Mouse (Mus musculus) heart, embryonic 12.5 days (tissue): ENCODE measurements around the gene Prc1. TPM values are rescaled to one million over a fixed set of nuclear protein-coding genes. Genes with fewer than 3 reads are reported as not detected.

Experiments used
- ATAC-seq: fragments of 200-750 bp; cut with Nextera tagmentation; 2 replicates; pipeline ENCODE4 v1.8.0; 2017; ENCODE audit warnings: moderate TSS enrichment, moderate library complexity; ENCODE audit not compliant: insufficient number of reproducible peaks, low FRiP score
- H3K27ac ChIP-seq: fragments of 300-500 bp; sonication (generic); 2 replicates; pipeline ENCODE4 v1.5.1; 2016; ENCODE audit warnings: mild to moderate bottlenecking, moderate library complexity; ENCODE audit not compliant: poor library complexity, severe bottlenecking
- H3K27me3 ChIP-seq: fragments of 300-500 bp; sonication (generic); replicated peaks from 2 replicates; pipeline ENCODE4 v1.6.1; 2016; ENCODE audit warnings: mild to moderate bottlenecking, moderate library complexity
- H3K36me3 ChIP-seq: fragments of 300-500 bp; sonication (generic); 2 replicates; pipeline ENCODE4 v1.6.1; 2016; ENCODE audit warnings: mild to moderate bottlenecking, moderate library complexity
- H3K4me1 ChIP-seq: fragments of 300-500 bp; sonication (generic); replicated peaks from 2 replicates; pipeline ENCODE4 v1.6.1; 2016; ENCODE audit warnings: mild to moderate bottlenecking
- H3K4me2 ChIP-seq: fragments of 300-500 bp; sonication (generic); 2 replicates; pipeline ENCODE4 v1.6.1; 2016; ENCODE audit warnings: mild to moderate bottlenecking, moderate library complexity
- H3K4me3 ChIP-seq: fragments of 300-500 bp; sonication (generic); 2 replicates; pipeline ENCODE4 v1.5.1; 2016; ENCODE audit warnings: mild to moderate bottlenecking
- H3K9ac ChIP-seq: fragments of 300-500 bp; sonication (generic); 2 replicates; pipeline ENCODE4 v1.6.1; 2016; ENCODE audit warnings: mild to moderate bottlenecking, moderate library complexity
- H3K9me3 ChIP-seq: fragments of 300-500 bp; sonication (generic); replicated peaks from 2 replicates; pipeline ENCODE4 v1.6.1; 2016; ENCODE audit warnings: mild to moderate bottlenecking, moderate library complexity
- WGBS: fragments of 180-500 bp; shearing (Covaris S2); methylation state at CpG from one replicate; pipeline ENCODE4 v1.1.7; 2016; 5-methylcytosine and 5-hydroxymethylcytosine counted together
- polyA plus RNA-seq: library from polyadenylated mRNA; unstranded; fragments of >200 nt; fragmentation: Nextera tagmentation; extraction: Ambion mirVana; gene quantifications from 2 replicates; pipeline ENCODE4 v1.2.1, GENCODE M21; 2016

Prc1 gene
- polyA plus RNA-seq, 1 experiment from 2014 or later = 137 TPM

DNA sequence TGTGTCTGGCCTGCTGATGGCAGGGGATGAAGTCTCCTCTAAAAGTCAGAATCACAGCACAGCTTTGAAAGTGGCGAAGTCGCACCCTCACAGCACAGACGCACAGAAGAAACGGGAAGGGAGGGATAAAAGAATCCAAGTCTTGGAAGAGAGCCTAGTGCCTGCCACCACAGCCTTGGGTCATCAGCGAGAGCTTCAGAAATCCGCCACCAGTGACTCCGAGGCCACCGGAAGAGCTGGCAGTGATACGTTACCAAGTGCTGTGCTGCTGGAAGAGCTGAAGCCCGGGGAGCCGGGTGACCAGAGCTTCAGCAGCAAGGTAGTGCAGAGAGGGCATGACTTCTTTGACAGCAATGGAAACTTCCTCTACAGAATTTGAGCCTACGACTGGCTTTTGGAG is 29.6 kb upstream of the Prc1 start:
- no peak overlapping the region for H3K9ac ChIP-seq
- no peak overlapping the region for H3K27ac ChIP-seq
- no peak overlapping the region for H3K4me2 ChIP-seq
- 92% methylated on average over 12 of the region's 12 CpGs for WGBS
- no peak for ATAC-seq
- H3K4me1 ChIP-seq = peaks cover 15% of the 10 kb centered on the region
- H3K9me3 ChIP-seq = no peaks in the 10 kb centered on the region
- peaks cover 31% of the 10 kb centered on the region for H3K36me3 ChIP-seq
- peaks cover 6% of the 10 kb centered on the region for H3K27me3 ChIP-seq
- no peak overlapping the region for H3K4me3 ChIP-seq

DNA sequence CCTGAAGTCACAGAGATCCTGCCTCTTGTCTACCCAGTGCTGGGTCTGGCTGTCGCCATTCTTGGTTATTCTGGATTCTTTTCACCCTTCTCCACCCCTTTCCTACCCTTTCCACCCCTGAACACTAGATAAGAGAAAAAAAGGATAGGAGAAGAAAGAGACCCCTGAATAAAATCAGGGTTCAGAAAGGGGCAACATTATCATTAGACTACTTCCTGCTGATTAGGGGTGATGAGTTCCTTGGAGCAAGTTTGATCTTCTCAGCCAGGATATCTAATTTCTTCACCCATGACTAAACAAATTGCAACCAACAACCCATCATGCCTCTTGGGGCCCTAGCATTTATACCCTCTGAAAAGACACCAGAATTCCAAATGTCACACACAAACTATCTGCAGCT is 26.5 kb upstream of the Prc1 start:
- Histone ChIP-seq H3K27me3 (no peaks in the 10 kb centered on the region), H3K36me3 (peaks cover 33% of the 10 kb centered on the region), H3K4me1 (peaks cover 19% of the 10 kb centered on the region), H3K9me3 (no peaks in the 10 kb centered on the region), H3K9ac (no peak overlapping the region), H3K4me2 (no peak overlapping the region), H3K4me3 (no peak overlapping the region), H3K27ac (no peak overlapping the region)
- WGBS = 70% methylated on average over 1 of the region's 1 CpGs
- ATAC-seq = no peak

DNA sequence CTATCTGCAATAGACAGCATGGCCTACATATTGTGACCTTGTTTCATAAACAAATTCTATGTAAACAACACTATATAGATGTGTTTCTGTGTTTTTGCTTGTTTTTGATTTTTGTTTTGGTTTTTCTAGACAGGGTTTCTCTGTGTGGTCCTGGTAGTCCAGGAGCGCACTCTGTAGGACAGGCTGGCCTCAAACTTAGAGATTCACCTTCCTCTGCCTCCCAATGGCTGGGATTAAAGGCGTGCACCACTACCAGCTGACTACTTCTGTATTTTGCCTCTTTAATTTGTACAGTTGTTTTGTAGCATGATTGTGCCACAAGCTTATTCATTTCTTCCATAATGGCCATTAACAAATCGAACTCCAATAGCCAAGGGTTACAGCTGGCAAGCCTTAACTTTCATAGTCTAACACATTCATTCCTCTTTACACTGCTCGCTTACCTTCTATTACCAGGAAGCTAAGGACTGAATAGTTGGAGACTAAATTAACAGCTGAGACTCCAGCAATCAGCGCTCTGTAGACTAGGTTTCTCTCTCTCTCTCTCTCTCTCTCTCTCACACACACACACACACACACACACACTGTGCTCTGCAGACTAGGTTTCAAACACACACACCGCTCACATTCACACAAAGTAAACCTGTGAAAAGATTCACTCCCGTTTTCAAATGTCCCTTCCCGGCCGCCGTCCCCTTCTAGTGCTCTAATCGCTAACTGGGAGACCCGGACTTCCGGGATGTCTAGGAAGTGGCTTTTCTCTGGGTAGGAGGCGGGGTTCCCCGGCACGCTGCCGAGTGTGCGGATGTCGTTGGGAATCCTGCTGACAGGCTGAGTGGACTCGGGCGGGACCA is 25.1 kb upstream of the Prc1 start, which contains the start of gene Vps33b:
Gene Vps33b (plus strand): TSS at position 753 of the 854 bp plus-strand sequence.
- Histone ChIP-seq H3K27me3 (no peaks in the 10 kb centered on the region), H3K9me3 (peaks cover 6% of the 10 kb centered on the region), H3K4me2 (peak within 1 kb of the TSS; percentile 80), H3K4me1 (peaks cover 19% of the 10 kb centered on the region), H3K27ac (peak within 1 kb of the TSS; percentile 70), H3K9ac (peak within 1 kb of the TSS; percentile 80), H3K4me3 (peak within 1 kb of the TSS; percentile 76), H3K36me3 (peaks cover 44% of the 10 kb centered on the region)
- ATAC-seq = peak; percentile 89
- WGBS = 4% methylated on average over 21 of the region's 21 CpGs

DNA sequence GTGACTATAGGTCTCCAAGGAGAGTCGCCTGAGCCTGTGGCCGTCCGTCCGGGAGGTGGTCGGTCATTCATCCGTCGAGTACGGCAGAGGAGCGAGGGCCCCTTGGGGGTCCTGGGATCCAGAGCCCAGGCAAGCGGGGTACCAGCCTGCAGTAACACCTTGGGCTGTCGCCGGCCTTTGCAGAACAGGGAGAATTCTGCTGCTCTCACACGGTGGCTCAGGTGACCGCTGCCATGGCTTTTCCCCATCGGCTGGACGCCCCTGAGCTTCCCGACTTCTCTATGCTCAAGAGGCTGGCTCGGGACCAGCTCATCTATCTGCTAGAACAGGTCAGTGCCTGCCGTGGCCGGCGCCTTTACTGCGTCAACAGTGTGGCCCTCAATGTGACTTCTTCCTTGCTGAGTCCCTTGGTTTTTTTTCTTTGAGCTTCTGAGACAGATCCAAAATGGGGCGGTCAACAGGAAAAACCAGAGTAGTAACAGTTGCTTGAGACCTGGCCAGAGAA is 24.4 kb upstream of the Prc1 start:
- under 1% methylated on average over 23 of the region's 23 CpGs for WGBS
- peaks cover 19% of the 10 kb centered on the region for H3K4me1 ChIP-seq
- peaks cover 13% of the 10 kb centered on the region for H3K9me3 ChIP-seq
- peak; percentile 81 for ATAC-seq
- H3K27ac ChIP-seq = peak overlapping the region; percentile 70
- H3K9ac ChIP-seq = peak overlapping the region; percentile 80
- H3K4me2 ChIP-seq = peak overlapping the region; percentile 80
- H3K4me3 ChIP-seq = peak overlapping the region; percentile 76
- H3K36me3 ChIP-seq = peaks cover 44% of the 10 kb centered on the region
- no peaks in the 10 kb centered on the region for H3K27me3 ChIP-seq

DNA sequence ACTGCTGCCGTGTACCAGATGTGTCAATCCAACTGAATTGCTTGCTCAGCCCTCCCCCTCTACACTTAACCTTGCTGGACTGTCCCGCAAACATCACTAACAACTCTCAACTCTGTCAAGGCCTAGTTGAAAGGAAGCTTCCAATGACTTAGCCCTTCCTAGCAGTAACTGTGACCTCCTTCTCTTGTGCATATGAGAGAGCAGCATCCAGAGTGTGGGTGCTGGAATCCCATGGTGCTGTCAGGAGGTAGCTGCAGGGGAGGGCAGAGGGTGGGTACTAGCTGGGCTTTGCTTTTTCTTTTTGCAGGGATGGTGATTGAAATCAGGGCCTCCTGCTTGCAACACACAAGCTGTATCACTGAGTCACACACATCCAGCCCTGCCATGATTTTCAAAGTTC is 20.8 kb upstream of the Prc1 start:
- 88% methylated on average over 2 of the region's 2 CpGs for WGBS
- no peak overlapping the region for H3K4me3 ChIP-seq
- H3K36me3 ChIP-seq = peaks cover 57% of the 10 kb centered on the region

DNA sequence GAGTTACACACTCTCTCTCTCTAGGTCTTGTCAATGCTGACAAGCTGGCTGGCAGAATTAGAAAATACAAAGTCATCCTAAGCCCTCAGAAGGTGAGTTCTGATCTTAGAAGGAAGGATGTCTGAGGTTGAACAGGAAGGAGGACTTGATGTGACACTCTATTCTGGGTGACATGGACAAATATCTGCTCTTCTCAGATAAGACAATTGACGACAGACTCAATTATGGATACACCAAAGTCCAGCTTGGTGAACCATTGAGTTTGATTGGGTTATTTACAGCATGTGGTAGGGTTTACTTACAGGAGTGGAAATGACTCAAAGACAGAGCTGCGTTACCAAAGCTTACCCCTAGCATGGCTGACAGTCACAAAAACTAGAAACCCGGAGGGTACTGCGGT is 17.9 kb upstream of the Prc1 start:
- Histone ChIP-seq H3K9ac (no peak overlapping the region), H3K27ac (no peak overlapping the region), H3K36me3 (peaks cover 78% of the 10 kb centered on the region), H3K4me3 (no peak overlapping the region), H3K4me2 (no peak overlapping the region), H3K9me3 (peaks cover 19% of the 10 kb centered on the region), H3K4me1 (no peaks in the 10 kb centered on the region; the same call in 1 of the 2 replicates), H3K27me3 (no peaks in the 10 kb centered on the region)
- 90% methylated on average over 4 of the region's 4 CpGs for WGBS
- no peak for ATAC-seq

More for the DNA sequence above, 20.8 kb upstream of the Prc1 start:
- H3K4me1 ChIP-seq = peaks cover 17% of the 10 kb centered on the region
- H3K27me3 ChIP-seq = no peaks in the 10 kb centered on the region
- peaks cover 19% of the 10 kb centered on the region for H3K9me3 ChIP-seq
- no peak for ATAC-seq
- no peak overlapping the region for H3K9ac ChIP-seq
- no peak overlapping the region for H3K4me2 ChIP-seq
- H3K27ac ChIP-seq = no peak overlapping the region

DNA sequence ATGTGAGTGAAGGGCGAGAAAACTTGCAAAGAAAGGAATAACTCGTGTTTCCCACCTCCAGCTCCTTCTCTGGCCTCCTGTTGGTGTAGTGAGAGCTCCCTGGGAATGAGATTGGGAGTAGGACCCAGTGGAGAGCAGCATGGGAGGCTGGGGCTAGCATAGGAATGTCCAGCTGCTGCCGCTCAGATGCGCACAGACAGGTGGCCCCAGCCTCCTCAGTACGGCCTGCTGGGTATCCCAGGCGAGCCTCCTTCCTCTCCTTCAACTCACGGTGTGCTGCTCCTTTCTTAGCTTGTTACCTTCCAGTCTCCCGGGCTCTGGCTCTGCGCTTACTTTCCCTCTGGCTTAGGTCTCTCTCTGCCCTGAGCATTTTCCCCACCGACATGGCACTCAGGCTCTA is 14.2 kb upstream of the Prc1 start:
- peaks cover 75% of the 10 kb centered on the region for H3K36me3 ChIP-seq
- WGBS = 85% methylated on average over 10 of the region's 10 CpGs
- H3K27me3 ChIP-seq = no peaks in the 10 kb centered on the region
- H3K4me2 ChIP-seq = no peak overlapping the region
- peaks cover 4% of the 10 kb centered on the region; the same call in 1 of the 2 replicates for H3K4me1 ChIP-seq
- no peak overlapping the region for H3K9ac ChIP-seq
- no peak overlapping the region for H3K4me3 ChIP-seq
- peaks cover 3% of the 10 kb centered on the region for H3K9me3 ChIP-seq
- no peak overlapping the region for H3K27ac ChIP-seq
- no peak for ATAC-seq

DNA sequence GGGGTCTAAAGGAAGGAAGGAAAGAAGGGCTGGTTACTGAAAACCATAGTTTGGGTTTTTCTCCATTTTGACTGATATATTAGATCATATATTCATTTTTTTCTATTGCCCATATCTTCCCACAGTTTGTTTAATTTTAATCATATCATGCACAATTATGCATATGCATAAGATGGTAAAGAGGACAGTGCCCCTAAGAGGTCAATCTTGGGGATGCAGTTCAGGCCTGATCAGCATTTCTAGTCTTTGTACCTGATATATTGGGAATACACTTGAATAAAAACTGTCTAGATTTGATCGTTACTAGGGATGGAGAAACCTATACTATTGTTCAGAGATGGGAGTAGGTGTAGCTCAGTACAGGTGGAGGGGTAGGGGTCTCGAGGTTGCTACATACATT is 13.3 kb upstream of the Prc1 start:
- ATAC-seq = no peak
- peaks cover 77% of the 10 kb centered on the region for H3K36me3 ChIP-seq
- H3K27me3 ChIP-seq = no peaks in the 10 kb centered on the region
- WGBS = 87% methylated on average over 2 of the region's 2 CpGs
- H3K9me3 ChIP-seq = no peaks in the 10 kb centered on the region
- H3K4me2 ChIP-seq = no peak overlapping the region
- H3K9ac ChIP-seq = no peak overlapping the region
- no peak overlapping the region for H3K27ac ChIP-seq
- no peak overlapping the region for H3K4me3 ChIP-seq
- peaks cover 4% of the 10 kb centered on the region; the same call in 1 of the 2 replicates for H3K4me1 ChIP-seq

DNA sequence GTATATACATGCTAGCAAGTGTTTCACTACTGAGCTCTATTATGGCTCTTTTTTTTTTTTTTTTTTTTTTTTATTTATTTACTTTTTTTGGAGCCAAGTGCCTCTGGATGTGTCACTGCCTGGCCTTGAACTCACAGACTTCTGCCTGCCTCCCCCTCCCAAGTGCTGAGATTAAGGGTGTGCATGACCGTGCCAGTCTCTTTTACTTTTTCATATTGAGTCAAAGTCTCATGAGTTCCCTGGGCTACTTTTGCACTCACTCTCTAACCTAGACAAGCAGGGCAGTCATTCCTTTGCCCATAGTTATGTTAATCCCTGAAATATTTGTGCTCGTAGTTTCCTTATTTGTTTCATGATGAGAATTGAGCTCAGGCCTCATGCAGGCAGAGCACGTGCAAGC is 12.6 kb upstream of the Prc1 start:
- 88% methylated on average over 3 of the region's 3 CpGs for WGBS
- no peaks in the 10 kb centered on the region for H3K27me3 ChIP-seq
- no peak for ATAC-seq
- no peak overlapping the region for H3K27ac ChIP-seq
- peaks cover 4% of the 10 kb centered on the region; the same call in 1 of the 2 replicates for H3K4me1 ChIP-seq
- no peak overlapping the region for H3K9ac ChIP-seq
- no peaks in the 10 kb centered on the region for H3K9me3 ChIP-seq
- H3K36me3 ChIP-seq = peaks cover 77% of the 10 kb centered on the region
- no peak overlapping the region for H3K4me3 ChIP-seq
- H3K4me2 ChIP-seq = no peak overlapping the region

DNA sequence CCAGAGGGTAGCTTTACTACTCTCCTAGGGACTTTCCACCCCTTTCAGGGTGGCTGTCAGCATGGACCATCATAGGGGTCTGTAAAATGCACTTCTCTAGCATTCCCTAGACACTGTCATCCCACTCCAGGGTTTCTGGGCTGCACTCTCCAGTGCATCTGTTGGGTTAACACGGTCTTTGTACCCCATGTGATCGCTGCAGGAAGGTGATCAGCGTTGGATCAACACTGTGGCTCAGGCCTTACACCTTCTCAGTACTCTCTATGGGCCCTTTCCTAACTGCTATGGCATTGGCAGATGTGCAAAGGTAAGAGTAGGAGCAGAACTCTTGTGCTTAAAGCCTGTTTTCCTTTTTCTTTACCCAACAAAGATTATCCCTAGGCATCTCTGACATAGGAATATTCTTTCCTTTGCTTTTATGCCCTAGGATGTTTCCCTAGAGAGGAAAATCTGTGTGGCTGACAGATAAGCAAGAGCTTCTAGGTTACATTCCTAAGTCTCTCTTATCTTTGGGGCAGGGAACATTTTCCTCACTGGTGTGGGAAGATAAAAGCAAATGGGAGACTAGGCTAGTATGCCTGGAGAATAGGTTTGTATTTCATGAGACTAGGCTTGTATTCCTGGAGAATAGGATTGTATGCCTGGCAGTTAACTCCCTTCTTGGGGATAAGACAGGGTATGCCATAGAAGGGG is 10.9 kb upstream of the Prc1 start:
- Histone ChIP-seq H3K9me3 (no peaks in the 10 kb centered on the region), H3K4me2 (no peak overlapping the region), H3K36me3 (peaks cover 76% of the 10 kb centered on the region), H3K27ac (peak overlapping the region; percentile 56), H3K4me1 (peaks cover 4% of the 10 kb centered on the region; the same call in 1 of the 2 replicates), H3K4me3 (no peak overlapping the region), H3K27me3 (no peaks in the 10 kb centered on the region), H3K9ac (0 out of 2 replicates have a peak overlapping the region, but pooled peaks have one; percentile 25)
- WGBS = 53% methylated on average over 3 of the region's 3 CpGs
- ATAC-seq = peak; percentile 25; the same call in 1 of the 2 replicates

DNA sequence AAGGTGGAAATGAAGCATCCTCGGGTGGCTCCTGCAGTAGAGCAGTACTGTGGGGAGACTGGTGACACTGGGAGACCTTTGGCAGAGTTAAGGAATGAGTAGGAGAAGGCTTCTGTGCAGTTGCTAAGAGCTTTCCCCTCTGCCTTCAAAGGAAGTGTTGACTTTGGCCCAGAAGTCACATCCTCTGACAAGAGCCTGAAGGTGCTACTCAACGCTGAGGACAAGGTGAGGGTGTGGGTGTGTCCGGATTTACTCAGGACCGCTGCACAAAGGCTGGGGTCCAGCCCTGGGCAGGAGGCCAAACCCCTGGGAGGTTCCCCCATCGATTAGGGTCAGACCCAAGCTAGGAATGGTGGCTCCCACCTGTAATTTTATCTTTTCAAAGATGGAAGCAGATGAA is 9.9 kb upstream of the Prc1 start:
- no peak overlapping the region for H3K4me3 ChIP-seq
- H3K4me2 ChIP-seq = no peak overlapping the region
- no peak overlapping the region for H3K9ac ChIP-seq
- H3K9me3 ChIP-seq = no peaks in the 10 kb centered on the region
- H3K27me3 ChIP-seq = no peaks in the 10 kb centered on the region
- H3K36me3 ChIP-seq = peaks cover 73% of the 10 kb centered on the region
- no peak for ATAC-seq
- H3K4me1 ChIP-seq = peaks cover 4% of the 10 kb centered on the region; the same call in 1 of the 2 replicates
- no peak overlapping the region for H3K27ac ChIP-seq
- WGBS = 74% methylated on average over 5 of the region's 5 CpGs
